Mouse (Mus musculus): Measurements from ENCODE around the gene Nsun3.
"Not testable (repeated sequence)": the region's sequence is repeated elsewhere in the genome, so short reads cannot be mapped to it uniquely, and the experiment has no call there.

Nsun3 gene

DNA sequence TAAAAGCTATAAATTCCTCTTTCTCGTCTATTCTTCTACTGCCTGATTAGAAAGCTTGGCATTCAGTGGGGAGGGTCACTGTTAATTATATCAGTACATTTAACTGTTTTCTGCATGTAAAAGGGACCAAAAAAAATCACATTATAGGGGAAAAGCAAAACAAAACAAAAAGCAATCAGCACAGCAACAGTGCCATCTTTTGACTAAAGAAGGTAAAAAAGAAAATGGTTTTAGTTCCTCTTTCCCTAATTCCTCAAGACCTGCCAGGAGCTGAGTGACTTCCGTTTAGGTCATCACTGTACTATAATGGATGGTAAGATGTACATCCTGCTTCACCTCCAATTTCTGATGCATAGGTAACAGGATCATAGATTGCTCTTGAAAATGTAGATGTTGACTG is 40.7 kb downstream of the Nsun3 start:
- no peak for DNase-seq

- DNase-seq: no peak
Measured at GRCm38 (mm10) chr16:62734359-62734758, 52.3 kb downstream of the Nsun3 start.

DNA sequence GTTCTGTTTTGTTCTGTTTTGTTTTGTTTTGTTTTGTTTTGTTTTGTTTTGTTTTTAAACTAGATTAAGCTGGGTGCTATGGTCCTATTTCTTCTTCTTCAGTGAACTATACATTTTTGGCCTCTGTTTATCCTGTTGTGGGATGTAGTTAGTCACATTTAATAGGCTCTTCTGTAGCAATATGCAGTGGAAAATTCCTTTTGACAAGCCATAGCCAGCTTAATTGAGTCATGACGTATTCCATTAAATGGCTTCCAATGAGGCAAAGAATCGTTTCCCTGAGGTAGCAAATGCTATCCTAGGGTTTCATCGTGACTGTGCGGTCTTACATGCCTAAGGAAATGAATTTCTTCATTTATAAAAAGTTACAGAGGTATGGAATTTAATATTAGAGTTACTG is 56.3 kb downstream of the Nsun3 start:
- DNase-seq: peak; percentile 3

DNA sequence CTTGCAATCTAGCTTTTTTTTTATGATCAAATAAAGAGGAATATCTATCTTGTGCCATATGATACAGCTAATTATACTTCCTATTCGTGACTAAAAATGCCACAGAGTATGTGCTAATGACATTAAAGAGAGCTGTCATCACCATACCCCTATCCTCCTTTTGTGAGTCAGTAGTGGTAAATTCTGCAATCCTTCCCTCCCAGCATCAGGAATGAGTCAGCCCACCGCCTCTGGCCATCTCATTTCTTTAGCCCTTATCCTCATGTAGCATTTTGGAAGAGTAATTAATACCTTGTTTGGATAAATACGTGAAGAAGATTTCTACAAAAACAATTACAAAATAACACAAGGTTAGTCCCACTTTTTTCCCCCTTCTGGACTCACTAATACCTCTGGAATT is 56.8 kb downstream of the Nsun3 start:
- no peak for DNase-seq

DNA sequence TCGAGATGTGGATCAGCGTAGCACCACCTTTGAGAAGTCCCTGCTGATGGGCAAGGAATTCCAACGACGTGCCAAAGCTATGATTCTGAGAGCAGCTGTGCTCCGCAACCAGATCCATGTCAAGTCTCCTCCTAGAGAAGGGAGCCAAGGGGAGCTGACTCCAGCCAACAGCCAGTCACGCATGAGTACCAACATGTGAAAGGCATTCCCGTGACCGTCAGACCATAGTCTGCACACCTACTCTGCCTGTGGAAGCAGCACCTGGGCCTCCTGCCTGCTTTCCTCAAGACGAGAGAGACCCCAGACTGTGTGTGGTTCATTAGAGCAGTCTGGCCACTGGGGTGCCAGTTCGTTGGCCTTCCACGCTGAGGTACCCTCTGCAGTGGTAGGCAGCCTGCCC is 68.4 kb downstream of the Nsun3 start:
- not testable (repeated sequence) for DNase-seq

DNA sequence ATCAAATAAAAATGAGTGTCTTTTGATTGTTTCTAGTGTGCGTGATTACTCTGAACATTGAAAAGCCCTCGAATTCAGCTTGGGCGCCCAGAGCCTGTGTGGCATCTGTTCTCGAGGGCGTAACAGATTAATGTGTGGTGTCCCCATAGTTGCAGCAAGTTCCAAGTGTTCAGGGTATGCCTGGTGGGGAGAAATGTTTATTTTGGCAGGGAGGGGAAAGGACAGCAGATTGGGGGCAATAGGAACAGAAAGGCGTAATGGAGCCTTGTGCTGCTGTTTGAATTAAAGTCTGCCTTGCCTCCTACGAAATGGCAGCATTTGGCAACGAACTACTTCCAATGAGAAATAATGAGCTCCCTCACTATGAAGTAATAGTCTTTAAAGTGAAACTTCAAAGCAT is 96.2 kb downstream of the Nsun3 start:
- no peak for DNase-seq

- peak; percentile 2 for DNase-seq
Measured at GRCm38 (mm10) chr16:62686073-62686472, 100.5 kb downstream of the Nsun3 start.

GRCm38 (mm10) chr16:62685494-62685893 is 101.1 kb downstream of the Nsun3 start:
- DNase-seq: no peak

Measured in retina, postnatal 1 day (tissue).